Mouse (Mus musculus) layer of hippocampus, adult 9-11 months (tissue): ENCODE measurements around the gene Stag1.

ENCODE experiments used
- DNase-seq: peaks from one replicate; pipeline ENCODE4 v3.0.0; 2022

The Stag1 gene

DNA sequence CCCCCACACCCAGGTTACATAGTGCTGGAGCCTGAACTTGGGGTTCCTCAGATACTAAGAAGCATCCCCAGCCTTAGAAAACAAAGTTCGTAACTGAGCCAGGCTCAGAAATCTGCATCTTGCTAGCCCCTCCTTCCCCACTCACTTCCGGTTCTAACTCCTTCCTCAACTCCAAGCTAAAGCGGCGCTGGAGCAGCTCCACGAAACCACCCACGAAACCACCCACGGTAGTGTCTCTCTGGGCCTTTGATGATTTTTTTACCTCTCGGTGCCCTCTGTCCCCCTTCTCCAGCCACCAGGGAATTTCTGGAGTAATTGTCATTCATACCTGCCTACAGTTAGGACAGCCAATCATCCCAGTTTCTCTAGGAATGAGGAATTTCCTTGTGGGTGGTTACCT is at the start of gene Stag1:
Gene Stag1 (plus strand): TSS at position 253 of the 400 bp plus-strand sequence.
- no peak for DNase-seq

DNA sequence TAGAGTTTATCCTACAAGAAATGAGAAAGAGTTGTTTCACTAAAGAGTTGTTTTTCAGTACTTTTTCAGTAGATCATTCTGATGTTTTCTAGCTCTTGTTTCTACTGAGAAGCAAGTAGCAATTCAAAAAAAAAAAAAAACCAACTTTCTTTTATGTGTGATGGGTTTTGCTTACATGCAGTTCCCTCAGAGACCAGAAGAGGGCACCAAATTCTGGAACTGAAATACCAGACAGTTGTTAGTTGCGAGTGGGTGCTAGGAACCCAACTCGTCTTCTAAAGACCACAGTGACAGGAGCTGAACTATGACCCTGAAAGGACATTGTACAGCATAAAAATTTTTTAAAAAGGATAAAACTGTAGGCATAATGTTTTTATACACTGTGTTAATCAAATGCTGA is 49.3 kb upstream of the Stag1 start:
- no peak for DNase-seq

DNA sequence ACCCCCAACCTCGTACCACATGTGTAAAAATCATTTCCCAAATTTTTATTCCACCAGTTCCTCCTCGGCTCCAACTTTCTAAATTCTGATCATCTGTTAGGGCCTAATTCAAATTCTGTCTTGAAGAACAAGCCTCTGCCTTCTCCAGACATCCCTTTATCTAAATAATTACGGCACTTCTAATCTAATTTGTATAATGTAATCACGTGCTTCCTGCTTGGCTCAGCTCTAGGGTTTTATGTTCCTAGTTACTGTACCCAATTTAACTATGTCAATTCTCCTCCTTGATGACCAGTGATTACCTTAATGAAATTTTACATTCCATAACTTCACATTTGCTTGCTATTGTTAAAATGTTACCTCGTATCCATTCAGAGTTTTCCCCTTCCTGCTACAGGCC is 41.9 kb upstream of the Stag1 start:
- no peak for DNase-seq

DNA sequence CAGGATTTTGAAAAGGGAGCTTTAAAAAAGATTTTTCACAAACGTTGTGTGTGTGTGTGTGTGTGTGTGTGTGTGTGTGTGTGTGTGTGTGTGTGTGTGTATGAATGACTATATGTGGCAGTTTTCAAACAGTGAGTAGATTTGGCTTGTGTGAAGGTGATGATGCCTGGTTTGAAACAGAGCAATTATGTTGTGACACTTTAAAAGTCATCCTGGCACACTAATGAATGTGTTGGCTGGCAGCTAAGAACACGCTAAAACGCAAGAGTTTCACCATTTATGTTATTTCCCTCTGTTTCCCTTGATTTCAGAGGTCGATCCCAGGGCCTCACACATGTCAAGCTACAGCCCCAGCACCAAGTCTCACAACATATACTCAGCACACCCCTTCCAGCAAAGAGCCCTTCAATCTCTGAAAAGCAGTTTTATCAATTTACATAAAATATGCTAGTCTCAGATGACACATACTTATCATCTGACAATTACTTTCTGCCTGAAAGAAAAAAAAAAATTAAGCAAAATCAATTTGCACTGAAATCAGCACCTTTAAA is 39.5 kb upstream of the Stag1 start:
- DNase-seq: no peak

DNA sequence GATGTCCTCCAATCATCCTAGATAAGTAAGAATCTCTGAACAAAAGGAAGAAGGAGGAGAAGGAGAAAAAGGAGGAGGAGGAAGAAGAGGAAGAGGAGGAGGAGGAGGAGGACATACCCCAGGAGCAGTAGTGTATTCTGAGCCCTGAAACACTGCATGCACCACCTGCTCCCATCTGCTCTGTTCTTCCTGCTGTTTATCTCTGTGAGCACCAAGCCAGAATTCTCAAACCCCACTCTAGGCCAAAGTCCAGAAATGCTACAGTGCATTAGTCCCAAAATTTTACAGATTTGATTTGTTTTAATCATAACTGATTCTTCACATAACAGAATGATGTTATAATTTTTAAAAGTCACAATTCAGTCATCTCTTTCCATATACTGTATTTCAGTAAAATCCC is 38.6 kb upstream of the Stag1 start:
- DNase-seq: no peak

DNA sequence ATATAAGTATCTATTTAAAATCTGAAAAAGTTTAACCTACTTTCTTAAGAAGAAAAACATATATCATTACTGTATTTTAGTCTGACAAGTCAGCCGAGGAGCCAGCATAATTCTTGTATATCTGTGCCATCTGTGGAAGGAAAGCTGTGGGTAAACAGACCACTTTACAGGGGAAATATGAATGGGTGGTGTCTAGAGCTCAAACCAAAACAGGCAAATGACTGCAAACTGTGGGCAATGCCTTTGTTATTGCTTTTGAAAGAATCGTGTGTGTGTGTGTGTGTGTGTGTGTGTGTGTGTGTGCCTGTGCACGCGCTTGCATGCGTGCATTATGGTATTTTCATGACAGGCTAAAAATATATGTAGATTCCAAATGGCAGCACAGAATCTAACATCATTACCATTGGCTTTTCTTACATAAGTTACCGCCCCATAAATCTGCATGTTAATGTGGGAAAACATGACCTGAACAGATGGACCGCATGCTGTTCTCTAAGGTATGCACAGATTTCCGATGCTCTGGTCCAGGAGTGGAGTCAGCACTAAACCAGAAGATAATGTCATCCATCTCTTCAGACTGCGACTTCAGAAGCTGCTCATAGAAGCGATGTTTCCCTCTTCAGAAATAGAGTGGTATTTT is 37.2 kb upstream of the Stag1 start:
- peak; percentile 40 for DNase-seq

DNA sequence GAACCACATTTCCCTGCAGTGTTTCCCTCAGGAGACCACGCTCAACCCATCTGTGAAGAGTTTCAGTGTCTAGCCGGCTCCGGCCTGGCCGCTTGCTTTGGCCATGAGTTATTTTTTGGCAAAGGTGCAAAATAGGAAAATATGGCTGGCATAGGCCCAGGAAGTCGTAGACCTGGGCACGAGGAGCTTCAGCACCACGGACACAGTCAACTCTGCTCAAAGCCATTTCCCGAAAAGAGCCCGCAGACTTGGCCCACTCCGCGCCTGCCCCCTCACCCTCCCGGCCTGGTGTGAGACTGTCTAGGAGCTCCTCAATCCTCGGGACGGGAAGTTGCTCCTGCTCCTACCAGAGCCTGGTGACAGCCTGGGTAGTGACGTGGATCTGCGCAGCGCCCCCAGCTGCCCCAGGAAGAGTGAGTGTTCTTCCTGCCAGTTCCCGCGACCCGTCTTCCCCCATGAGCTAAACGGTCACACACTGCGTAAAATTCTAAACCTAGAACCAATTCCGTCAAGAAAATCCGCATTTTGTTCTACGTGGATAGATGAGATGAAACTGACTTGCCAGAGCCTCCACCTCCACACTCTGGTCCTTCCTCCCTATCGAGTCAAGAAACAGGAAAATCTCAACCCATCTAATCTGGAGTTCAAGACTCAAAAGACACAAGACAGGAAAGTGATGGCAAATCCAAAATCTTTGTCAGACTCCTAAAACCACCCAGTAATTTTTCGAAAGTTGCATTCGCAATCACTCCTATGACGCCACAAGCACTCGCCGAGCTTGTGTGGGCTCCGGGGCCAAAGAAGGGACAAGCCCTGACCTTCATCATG is 27.6 kb upstream of the Stag1 start:
- peak; percentile 39 for DNase-seq

DNA sequence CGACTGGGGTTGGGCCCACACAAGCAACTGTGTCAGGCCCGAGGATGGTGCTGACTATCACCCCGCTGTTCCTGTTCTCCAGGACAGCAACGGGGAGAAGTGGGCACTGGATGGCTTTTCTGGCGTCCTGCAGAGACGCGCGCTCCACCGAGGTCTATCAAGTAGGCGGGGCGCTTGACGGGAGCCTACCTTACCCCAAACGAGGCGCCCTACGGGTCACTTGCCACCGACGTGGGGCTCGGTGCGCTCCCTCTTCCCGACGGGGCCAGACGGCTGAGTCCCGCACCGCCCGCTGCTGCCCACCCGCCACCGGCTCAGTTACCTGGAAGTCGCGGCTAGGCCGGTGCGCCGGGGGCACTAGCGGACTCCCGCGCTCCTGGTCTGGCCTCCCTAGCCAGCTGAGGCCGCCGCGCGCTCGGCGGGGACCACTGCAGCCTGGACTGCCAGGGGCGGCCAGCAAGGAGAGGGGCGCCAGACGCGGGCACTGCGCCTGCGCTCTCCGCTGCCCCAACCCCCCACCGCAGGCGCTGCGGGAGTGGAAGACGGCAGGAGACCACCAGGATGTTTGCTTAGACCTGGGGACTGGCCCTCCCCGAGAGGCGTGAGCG is 26.9 kb upstream of the Stag1 start, which contains the start of gene Slc35g2:
Gene Slc35g2 (minus strand): TSS at position 465 of the 608 bp plus-strand sequence.
- DNase-seq: peak; percentile 20

DNA sequence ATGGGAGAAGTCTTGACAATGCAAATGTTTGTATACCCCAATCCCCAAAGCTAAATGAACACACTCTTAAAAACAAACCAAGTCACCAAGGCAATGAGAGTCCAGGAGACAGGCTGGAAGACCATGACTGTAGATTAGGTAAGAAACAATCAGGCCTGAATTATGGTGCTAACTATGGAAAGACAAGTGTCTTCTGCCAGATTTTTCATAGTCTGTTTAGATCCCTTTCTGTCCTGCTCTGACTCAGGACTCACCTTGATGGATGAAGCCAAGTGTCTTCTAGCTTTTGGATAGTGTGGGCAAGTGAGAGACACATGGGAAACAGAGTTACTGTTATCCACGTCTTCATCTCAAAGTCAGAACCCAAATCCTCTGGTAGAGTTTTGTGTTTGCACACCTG is 26.1 kb upstream of the Stag1 start:
- no peak for DNase-seq

DNA sequence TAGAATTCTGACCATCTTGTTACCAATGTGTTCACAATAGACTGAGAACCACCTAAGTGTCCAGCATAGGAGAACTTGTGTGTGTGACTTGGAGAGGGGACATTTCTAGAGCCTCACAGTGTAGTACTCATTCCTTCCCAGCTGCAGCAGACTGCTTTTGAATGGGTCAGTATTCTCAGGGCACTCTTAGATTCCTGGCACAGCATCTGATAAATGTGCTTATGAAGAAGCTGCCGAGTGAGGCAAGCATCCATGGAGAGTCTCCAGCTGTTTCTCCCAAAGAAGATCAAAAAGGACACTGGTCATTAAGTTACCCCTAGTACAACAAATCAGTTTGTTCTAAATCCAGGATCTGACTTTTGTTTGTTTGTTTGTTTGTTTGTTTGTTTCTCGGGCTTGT is 24.3 kb upstream of the Stag1 start:
- DNase-seq: no peak

DNA sequence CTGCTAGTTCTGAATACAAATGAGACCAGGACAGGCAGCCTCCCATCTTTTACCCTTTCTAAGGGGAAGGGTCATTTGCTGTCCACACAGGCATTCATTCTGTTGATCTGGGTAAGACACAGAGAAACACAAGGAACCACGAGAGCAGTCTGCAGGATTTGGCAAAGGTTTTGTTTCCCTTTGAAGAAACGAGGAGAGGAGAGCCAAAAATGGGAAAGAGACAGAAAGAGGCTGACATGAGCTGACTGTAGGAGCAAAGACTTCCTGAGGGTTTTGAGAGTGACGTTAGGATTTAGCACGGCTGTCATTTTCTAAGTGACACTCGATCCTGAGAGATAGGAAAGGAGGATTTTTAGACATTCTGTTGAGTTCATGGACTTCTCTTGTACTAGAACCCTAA is 23.7 kb upstream of the Stag1 start:
- DNase-seq: no peak

DNA sequence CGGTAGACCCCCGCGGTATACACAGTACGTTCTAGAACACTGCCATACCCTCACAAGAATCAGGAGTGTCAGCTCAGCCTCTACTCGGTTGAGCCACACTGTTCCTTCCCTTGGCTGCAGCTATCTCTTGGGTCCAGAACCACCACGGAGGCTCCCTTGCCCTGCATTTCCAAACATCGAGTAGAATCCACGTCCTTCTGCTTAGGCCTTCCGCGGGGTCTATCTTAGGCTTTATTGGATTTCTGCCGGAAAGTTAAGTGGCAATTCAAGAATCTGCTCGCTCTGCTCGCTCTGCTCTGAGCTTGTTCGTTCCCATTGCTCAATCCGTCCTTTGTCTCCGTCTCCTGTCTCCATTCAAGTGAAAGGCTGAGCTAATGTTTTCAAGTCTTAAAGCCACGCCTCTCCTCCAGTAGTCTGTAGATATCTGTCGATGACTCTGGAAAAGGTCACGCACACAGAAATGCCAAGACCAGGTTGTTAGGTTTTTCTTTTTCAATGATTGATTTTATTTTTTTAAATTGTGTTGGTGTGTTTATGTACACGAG is 17.3 kb upstream of the Stag1 start:
- no peak for DNase-seq

DNA sequence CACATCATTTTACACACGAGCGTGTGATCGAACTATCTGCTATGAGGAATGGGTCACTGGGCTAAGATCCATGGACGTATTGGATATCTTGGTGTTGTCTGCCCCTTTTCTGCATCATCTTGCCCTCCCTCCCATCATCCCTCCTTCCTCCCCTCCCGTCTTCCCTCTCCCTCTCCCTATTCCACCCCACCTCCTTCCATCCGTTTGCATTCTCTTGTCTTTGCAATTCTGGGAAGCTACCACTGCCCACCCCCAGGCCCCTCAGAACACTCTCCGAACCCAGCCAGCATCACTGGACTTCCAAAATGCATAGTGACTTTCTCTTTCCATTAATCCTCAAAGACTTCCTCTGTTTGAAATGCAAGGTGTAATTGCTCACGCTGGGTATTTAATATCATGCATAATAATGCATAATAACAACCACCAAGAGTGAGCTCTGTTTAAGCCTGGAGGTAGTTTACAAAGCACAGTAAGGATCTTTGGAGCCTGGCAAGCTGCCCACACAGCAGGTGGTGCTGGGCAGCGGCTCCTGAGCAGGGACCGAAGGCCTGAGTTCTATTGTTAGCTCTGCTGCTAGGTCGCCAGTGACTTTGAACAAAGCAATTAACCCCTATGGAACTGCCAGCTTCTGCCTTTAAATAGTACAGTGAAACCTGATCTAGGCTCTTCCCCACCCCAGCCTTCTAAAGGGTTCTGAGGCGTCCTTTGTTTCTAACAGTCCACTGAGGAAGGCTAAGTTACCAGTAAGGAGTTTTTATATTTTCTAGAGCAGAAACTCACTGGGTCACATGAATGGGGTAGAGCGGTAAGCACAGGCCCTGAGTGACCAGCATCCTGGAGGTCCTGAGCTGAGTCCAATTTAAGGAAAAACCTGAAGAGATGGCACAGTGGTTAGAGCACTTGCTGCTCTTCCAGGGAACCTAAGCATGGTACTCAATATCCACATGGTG is 15.8 kb upstream of the Stag1 start:
- DNase-seq: no peak

DNA sequence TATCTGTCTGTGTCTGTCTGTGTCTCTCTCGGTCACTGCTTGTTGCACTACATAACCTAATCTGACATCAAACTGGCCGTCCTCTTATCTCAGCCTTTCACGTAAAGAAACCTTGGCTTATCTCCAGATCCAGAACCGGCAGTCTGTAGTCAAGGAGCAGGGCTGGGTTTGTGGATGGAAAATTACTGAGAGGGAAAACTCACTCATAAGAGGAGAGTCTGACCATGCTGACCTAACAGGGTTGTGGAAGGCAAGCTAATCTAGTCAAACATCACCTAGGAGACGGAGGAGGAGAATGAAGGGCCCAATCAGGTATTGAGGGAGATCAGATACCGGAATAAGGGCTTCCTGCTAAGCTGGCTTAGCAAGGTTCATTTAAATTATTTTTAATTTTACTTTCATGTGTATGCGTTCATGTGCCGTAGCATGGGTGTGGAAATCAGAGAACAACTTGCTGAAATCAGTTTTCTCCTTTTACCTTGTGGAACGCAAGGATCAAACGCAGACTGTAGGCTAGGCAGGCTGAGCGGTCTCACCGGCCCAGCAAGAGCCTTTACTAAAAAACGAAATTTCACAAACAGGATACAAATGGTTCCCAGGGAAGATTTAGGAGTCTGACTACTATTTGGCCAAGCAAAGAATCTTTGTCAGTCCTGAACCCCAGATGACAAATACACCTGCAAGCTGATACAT is 14.6 kb upstream of the Stag1 start:
- DNase-seq: no peak

DNA sequence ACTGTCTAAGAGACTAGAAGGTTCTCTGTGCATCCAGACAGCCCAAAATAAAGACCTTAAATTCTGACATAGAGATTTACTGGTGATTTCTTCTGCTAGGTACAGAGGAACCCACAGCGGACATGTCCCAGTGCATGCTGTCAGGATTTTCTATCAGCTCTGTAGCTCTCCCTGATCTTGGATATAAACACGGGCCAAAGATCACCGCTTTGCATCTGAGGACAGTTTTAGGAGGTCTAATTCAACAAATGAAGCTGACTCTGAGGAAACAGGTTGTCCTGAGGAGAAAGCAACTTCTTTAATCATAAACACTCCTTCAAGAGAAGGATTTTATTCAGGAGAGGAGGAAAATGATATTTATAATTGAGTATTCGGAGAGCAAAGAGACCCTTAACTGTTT is 13.6 kb upstream of the Stag1 start:
- no peak for DNase-seq

DNA sequence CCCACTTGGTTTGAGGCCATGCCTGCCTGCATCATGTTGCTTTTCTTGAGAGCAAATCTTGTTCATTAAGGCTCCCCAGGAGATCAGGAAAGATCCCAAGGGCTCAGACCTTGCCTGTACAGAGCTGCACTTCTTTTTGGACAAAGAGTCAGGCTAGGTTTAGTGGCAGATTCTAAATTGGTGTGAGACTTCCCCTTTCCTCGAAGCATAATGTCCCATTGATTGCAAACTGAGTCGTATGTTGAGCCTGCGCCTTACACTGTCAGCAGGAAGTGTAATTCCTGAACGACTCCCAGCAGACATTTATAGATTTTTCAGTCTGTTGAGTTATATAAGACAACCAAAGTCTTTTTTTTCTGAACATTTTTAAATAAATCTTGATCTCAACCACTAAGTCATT is 7.1 kb upstream of the Stag1 start:
- no peak for DNase-seq

DNA sequence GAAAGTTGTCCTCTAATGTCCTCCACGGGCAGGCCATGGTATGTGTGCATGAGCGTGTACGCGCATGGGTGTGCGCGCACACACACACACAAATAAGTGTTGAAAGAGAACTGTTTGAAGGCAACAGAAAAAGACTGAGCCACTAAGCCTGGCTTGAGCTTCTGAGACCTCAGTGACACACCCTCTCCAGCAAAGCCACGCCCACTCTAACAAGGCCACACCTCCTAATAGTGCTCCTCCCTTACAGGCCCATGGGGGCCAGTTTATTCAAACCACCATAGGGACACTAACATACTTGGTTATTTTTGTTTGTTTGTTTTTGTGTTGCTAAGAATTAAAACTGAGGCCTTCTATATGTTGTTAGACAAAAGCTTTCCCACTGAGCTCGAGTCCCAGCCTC is 1.3 kb upstream of the Stag1 start:
- DNase-seq: no peak

DNA sequence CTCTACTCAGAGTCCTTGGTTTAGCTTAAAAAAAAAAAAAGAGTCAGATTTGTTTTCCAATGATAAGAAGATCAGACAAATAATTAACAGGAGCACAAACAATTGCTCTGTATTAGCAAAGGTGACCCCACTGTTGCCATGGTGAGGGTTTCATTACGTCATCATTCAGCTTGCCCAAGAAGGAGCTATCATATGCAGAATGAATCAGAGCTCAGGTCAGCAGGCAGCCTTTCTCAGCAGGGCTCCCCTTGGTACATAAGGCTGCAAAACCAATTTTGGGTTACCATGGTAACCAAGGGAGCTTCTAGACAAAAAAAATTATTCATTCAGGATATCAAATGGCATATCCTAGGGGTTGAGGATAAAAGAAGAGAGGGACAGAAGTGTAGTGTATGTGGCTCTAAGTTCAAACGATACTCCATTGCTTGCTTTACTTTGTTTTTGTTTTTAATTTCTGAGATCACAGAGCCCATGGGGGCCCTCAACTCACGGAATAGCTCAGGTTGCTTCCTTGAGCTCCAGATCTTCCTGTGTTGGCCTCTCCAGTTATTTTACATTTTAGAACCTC is 2.2 kb downstream of the Stag1 start:
- DNase-seq: no peak

DNA sequence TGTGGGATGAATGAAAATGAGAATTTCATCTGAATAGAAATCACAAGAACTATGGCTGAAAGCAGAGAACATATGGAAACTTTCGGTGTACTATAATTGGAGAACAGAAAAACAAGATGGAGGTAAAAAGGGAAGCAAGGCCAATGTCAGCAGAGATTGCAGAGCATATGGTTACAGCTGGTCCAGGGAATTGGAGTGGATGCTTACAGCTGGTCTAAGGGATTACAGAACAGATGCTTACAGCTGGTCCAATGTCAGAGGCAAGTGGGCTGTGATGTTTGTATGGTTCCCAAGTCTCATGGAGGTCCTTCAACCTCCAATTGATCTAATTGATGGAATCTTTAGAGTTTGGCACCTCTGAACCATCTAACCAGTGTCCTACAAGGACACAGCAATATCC is 4.5 kb downstream of the Stag1 start:
- DNase-seq: no peak

DNA sequence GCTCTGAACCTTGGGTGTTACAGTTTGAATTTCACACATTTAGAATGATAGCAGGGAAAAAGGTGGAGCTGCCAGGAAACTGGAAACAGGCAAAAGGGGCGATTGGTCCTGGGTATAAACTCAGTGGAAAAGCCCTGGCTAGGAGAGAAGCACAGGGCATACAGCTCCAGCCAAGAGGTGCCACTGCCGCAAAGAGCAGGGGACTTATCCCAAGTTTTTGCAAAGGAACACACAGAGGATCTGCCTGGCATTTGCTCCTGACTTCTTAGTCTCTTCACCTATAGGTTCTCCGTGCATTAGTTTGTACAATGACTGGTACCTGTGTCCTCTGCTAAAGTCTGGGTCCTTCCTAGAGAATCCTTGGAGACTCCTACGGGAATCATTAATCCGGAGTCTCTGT is 5.6 kb downstream of the Stag1 start:
- no peak for DNase-seq

DNA sequence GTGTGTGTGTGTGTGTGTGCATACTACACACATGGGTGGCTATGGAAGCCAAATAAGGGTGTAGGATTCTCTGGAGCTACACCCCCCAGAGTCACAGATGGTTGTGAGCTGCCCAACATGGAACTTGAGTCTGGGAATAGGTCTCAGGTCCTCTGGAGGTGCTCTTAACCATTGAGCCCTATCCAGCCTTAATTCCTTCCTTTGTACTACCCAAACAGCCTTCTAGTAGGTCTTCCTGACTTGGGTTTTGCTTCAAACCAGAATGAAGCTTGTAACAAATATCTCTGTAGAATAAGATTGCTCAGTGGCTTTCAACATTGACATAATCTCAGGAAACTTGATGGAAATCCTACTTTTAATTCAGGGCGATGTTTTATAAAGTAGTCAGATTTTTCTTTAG is 7.9 kb downstream of the Stag1 start:
- no peak for DNase-seq
